Mouse (Mus musculus) liver (tissue): ENCODE data around the gene Dus2.
"Not testable (repeated sequence)": the region's sequence is repeated elsewhere in the genome, so short reads cannot be mapped to it uniquely, and the experiment has no call there.

Experiments used
- DNase-seq: peaks from one replicate; pipeline ENCODE4 v3.0.0-alpha.2; 2020; ENCODE audit warnings: mixed read lengths

The Dus2 gene

DNA sequence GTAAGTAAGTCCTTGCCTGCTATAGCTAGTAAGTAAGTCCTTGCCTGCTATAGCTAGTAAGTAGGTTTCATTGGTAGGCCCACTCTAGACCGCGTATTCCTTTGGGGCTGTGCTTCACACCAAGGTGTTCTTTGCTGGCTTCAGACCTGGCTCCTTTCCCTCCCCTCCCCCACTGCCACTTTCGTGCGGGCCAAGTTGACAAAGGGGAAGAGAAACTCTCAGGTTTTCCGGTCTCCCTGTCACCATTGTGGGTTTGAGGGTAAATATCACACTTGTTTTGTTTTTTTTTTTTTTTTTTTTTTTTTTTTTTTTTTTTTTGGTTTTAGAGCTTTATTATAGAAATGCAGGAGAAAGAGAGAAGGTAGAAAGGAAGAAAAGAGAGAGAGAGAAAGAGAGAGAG, 1.4 kb downstream of the Dus2 start:
- DNase-seq = no peak

DNA sequence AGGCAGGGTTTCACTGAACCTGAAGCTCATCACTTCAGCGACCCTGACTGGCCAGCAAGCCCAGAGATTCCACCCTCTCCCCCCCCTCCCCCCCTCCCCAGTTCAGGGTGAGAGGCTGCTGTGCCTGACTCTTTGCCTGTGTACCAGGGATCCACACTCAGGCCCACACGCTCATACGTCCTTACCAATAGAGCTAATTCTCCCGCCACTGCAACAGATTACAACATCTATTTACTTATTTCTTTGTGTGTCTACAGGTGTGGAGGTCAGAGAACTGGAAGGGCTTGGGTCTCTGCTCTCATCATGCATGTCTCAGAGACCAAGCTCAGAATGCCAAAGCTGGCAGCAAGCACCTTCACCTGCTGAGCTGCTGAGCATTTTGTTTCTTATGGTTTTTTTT, 2.1 kb downstream of the Dus2 start:
- DNase-seq = no peak

DNA sequence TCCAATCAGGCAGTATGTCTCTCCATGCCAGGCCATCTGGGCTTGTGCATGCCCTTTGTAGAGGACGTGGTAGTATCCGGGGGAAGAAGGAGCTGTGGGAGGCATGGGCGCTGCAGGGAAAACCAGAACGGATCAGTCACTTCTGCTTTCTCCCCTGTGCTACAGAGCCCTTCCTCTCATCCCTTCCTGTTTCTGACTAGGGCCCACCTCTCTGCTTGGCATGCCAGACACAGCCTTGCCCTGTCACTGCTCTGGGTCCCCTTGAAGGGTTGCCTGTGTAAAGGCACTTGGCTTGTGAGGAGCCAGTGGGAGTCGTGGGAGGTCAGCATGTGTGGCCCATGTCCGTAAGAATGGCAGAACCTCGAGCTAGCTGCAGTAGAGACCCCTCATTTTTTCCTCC, 5.2 kb downstream of the Dus2 start:
- no peak for DNase-seq

DNA sequence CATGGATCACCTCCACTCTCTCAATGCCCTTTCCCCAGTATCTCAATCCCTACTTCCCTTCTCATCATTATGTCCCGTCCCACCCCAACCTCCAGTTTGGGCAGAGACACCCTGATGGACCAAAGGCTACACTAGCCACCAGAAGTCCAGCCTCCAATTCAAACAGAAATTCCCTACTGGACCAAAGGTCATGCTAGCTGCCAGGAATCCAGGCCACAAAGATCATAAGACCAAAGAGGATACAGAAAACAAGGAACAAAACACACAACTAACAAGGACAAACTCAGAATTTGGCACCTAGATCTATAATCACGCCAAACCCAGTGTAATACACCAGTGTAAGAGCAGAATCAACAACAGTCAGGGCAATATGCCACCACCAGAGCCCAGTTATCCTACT, 7.8 kb downstream of the Dus2 start:
- DNase-seq = no peak

DNA sequence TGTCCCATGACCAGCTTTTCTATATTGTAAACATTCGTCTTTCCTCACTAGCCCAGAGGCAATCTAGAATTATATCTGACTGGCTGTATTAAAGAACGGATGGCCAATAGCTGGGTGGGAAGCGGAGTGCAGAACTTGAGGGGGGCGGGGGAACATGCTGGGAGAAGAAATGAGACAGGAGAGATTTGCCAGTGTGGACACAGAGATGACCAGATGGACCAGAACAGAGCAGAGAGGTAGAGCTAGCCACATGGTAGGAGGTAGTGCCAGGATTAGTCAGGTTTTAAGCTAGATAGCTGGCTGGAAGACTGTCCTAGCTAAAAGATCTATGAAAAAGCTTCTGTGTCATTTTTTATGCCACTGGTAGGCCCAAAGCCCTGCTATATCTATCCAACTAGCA, 10.8 kb downstream of the Dus2 start:
- DNase-seq = no peak

DNA sequence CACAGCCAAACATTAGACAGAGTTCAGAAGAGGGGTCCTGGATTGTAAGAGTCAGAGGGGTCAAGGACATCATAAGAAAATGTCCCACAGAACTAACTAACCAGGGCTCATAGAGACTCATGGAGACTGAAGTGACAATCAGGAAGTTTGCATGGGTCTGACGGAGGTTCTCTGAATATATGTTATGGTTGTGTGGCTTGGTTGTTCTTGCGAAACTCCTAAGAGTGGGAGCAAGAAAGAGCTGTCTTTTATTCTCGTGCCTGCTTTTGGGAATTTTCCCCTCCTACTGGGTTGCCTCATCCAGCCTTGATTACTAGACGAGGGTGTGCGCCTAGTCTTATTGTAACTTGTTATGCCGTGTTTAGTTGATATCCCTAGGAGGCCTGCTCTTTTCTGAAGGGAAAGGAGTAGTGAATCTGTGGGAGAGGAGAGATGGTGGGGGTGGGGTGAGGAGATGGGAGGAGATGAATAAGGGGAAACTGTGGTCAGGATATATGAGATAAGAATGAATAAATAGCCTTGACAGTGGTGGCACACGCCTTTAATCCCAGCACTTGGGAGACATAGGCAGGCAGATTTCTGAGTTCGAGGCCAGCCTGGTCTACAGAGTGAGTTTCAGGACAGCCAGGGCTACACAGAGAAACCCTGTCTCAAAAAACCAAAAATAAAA, 13.5 kb downstream of the Dus2 start:
- DNase-seq = no peak

DNA sequence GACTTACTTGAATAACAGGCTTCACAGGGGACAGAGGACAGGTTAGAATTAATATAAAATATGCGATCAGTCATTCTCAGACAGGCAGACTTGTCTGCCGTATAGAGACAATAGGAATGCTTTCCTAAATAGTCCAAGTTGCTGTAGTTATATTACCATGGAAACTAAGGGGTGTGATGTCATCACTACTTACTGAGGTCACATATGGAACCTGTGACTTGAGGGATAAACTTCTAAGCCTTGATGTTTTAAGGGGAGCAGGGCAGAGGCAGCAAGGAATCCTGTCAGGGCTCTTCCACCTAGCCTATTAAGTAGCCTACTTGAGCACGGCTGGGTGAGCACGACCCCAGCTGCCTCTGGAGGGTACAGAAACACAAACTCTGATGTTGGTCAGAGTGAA, 14.7 kb downstream of the Dus2 start, which contains the start of gene Dpep2nb:
Gene Dpep2nb (minus strand): TSS at position 101 of the 400 bp plus-strand sequence.
- no peak for DNase-seq

DNA sequence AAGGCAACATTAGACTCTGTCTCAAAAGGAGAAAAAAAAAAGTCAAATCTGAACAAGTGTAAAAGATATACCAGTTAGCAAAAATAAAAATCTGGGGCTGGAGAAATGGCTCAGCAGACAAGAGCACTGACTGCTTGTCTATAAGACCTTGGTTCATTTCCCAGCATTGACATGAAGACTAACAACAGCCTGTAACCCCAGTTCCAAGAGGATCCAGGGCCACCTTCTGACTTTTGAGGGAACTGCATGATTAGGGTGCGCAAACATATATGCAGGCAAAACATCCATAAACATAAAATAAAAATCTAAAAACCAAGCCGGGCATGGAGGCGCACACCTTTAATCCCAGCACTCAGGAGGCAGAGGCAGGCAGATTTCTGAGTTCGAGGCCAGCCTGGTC, 15.3 kb downstream of the Dus2 start:
- no peak for DNase-seq

DNA sequence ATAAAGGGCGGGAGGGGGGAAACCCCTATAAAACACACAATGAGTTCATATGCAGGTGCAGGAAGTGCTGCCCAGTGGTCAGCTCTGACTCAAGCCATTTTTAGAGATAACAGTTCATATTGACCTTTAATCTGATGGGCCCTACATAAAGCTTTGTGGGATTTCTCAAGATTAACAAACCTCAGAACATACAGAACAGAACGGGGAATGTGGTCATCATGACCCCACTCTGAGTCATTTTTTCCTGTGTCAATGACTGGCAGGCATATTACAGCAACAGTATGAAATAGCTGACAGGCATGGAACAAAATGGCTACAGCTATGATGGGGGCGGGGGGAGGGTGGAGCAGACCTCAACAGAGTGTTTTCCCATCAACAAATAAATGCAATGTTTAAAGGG, 16.0 kb downstream of the Dus2 start:
- DNase-seq = no peak

DNA sequence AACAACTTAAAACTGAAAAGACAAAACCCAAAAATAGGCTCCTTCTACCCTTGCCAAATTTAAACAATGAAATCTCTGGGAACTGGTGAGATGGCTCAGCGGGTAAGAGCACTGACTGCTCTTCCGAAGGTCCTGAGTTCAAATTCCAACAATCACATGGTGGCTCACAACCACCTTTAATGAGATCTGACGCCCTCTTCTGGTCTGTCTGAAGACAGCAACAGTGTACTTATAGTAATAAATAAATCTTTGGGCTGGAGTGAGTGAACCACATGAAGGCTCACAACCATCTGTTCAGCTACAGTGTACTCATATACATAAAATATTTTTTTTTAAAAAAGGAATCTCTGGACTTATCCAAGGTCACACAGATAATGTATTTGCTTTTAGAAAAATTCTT, 16.8 kb downstream of the Dus2 start:
- not testable (repeated sequence) for DNase-seq

DNA sequence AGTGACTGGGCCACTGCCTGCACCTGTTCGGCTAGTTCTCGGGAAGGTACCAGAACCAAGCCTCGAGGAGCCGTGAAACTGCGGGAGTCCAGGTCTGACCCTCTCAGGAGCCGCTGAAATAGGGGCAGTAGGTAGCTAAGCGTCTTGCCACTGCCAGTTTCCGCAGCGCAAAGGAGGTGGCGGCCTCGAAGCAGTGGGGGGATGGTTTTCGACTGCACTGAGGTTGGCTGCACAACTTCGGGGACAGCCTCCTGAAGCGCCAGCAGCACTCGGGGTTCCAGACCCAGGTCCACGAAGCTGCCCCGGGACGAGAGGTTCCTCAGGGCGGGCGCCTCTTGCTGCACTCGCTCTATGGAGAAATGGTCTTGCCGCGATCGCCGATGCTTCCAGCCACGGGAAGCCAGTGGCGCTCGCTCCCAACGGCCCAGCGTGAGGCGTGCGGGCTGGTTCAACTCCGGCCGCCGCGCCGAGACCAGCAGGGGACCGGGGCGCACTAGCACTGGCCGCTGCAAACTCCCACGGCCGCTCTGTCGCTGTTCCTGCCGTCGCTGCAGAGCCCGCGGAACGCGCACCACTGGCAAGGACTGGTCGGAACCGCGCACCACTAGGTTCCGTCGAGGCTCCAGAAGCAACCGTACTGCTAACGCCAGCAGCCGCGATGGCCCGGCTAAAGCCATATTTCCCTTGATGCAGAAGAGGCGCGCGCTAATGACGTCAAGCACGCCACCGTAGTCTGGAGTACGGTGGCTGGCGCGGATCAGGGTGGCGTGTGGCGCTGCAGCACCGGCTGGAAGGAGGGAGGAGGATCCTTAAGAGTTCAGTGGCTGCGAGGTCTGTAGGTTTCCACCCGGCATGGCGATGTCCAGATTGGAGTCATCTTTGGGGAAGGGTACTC, 19.9 kb downstream of the Dus2 start:
- peak; percentile 91 for DNase-seq

DNA sequence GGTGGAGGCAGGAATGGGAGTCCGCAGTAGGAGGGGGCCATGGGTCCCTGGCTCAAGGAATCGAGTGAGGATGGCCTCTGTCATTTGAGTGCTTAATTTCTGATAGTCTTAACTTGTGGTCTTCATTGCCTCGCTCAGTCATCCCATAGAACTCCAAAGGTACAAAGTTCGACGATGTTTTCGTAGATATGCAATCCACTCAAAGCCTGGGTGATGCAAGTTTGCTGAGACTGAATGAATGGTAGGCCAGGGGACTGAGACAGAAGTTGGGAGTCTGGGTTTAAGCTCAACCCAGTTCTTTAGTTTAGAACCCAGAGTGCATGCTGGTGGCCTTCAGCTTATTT, 20.5 kb downstream of the Dus2 start, which contains the start of gene Ddx28:
Gene Ddx28 (minus strand): TSS at position 240 of the 344 bp plus-strand sequence.
- DNase-seq = no peak

DNA sequence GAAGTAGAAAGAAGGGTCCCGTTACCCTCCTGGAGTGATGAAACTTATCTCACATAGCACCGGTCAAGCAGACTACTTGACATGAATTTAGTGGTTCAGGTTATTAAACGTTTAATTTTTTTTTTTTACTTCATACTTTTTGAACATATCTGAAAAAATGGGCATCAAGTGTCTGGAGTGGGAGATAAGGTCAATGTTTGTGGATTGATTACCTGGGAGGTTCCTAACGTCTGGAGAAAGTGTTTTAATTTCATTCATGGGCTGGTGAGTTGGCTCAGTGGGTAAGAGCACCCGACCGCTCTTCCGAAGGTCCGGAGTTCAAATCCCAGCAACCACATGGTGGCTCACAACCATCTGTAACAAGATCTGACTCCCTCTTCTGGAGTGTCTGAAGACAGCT, 21.1 kb downstream of the Dus2 start:
- DNase-seq = not testable (repeated sequence)

DNA sequence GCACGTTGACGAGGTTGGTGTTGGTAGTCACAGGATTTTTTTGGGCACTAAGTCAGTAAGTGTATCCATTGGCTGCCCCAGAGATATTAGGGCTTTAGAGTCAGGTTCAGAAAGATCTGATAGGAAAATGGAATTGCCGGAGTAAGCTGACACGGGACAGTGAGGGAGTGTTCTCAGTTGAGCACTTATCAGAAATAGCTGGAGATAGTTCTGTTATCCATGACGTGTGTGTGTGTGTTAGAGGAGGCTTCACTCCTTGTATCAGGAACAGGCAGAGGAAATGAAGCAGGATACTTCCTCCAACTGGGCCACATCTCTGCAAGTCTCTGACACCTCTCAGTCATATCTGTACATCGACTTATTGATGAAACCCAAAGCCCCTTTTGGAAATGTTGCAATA, 25.1 kb downstream of the Dus2 start:
- DNase-seq = no peak

DNA sequence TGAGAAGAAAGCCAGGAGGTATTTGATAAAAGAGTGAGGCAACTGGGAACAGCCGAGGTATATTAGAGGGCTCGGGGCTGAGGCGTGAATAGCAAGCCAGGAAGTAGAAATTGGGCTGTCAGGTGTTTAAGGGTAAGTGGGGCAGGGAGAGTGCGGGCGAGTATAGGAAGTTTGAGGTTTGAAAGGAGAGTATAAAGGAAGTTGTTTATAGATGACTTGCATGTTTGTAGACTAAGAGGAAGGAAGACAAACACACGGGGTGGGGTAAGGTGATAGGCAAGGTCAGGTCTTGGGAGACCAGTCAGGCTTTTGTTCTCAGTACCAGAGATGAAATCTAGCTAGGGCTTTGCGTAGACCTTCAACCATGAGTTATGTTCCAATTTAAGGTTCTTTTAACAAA, 26.0 kb downstream of the Dus2 start:
- no peak for DNase-seq

DNA sequence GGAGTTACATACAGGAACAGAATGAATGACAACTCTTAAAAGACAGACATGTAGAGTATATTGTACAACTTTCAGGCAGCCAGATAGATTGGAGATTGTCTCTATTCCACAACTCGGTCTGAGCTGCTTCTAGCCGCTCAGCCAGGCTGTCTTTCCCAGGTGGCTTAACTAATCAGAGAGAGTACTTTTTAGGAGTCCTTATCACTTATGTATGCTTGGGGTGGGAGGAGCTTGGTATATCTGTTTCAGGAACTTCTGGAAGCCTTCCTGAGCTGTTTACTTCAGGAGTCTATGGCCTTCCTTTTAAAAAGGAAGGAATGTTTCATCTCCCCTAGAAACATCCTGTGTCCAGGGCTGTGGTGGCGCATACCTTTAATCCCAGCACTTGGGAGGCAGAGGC, 26.9 kb downstream of the Dus2 start:
- DNase-seq = no peak

DNA sequence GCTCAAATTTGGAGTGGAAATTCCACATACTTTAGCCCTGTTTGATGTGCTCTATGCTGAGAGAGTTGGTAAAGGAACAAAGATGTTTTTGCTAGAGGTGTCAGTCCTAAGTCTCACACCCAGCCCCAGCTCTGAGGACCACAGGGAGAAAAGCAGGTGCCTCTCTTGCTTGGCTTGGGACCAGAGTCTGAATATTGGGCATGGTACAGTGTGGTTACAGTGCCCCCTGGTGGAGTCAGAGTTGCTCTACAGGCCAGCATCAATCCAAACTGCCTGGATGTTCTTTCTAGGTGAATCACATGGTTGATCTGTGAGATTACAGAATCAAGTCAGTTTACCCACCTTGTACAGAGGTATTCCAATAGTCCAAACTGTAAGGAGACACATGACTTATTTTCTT, 31.3 kb downstream of the Dus2 start:
- peak; percentile 78 for DNase-seq

DNA sequence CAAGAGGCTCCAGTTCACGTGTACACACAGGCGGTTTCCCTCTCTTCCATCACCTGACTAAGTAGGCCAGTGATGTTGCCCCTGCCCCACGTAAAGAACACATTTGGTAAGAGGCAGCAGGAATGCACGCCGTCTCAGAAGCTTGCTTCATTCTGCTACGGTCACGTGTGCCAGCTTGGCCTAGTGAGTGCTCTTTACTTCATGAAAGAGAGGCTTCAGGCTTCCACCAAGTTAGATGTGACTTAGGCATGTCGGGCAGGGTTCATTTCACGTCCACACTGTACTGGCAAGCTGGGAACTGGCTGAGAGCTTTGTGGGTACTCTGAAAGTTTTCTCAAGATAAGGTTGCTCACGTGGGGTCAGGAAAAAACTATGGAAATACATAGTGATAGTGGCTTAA, 47.6 kb downstream of the Dus2 start:
- DNase-seq = no peak

DNA sequence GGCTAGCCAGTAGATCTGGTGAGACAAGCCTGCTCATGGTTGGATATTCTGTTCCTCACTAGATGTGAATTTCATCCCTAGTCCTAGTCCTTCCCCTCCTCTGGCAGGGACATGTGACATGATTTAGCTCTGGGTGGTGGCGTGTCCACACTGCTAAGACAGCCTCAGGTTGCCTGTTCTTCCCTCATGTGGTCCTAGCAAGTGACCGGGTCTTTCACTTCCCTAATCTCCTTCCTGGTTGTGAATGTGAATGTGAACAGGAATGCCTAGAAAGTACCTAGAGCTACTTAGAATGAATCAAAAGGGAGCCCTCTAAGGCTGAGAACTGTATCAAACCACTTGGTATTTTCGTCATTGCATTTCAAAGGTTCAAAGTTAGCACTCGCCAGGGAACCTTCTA, 48.5 kb downstream of the Dus2 start:
- DNase-seq = no peak

DNA sequence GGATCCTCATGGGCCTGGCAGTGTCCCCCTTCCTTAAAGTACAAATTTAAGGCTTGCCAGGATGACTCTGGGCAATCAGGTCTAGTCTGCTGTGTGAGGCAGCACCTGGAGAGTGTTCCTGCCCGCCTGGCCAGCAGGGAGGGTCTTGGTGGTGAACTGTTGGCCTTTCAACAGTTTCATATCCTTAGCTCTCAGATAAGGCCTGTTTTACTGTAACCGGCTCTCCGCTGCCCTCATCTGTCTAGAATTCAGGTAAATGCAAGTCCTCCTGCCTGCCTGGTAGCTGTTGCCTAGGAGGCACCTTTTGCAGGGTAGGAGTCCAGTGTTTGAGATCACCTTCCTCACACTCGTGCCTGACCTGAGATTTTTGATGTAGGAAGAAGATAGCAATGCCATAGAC, 49.1 kb downstream of the Dus2 start:
- no peak for DNase-seq

DNA sequence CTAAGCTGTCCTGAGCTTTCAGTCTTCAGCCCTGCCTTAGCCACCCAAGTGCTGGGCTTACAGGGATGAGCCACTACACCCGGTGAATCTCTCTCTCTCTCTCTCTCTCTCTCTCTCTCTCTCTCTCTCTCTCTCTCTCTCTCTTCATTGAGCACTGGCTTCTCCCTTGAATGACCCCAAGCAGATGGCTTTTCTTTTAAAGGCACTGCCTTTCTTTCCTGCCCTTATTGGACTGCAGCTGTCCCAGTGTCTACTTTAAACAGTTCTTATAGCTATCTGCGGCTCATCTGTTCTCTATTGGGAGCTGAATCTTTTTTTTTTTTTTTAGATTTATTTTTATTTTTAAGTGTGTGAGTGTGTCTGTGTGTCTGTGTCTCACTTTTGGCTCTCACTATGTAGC, 51.9 kb downstream of the Dus2 start:
- DNase-seq = no peak

DNA sequence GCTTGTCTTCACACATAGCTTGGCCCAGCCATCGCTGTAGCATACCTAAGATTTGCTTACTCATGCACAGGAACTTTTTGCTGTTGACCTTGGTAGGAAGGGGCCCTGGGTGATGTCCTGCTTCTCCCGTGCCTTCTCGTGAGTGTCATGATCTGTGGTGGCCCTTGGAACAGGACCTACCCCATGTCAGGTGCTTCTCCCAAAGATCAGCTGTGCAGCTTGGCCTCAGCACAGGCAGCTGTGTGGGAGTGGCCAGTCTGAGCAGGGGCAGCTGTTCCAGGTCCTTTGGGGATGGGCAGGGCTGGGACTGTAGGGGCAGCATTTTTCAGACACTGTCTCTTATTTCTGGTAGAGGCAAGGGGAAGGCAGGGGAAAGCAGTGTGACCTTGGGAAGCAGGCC, 53.0 kb downstream of the Dus2 start:
- peak; percentile 29 for DNase-seq

DNA sequence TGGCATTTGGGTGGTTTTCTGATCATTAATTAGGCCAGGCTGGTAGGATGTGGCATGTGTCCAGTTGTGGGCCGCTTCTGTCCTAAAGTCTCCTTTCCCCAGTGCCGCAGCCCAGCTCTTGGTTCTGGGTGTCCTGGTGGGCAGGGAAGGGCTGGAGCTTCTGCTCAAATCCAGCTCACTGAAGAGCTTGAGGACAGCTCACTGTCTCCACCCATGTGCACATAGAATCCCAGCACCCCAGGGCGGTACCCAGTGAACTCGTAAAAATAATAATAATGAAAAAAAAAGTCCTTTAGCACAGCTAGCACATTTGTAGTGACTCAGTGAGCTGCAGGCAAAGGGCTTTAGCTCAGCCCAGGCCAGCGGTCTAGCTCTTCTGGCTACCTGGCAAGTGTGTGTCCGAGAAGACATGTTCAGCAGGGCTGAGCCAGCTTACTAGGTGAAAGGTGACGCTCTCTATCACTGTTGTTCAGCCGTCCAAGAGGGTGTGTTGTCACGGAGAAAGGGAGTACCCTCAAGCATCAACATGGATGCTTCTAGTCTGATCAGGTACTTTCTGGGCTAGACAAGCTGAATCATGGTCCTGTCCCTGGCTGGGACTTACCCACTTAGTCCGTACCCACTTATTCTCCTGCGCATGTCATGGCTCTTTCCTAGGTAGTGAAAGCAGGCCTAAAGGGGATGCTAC, 55.9 kb downstream of the Dus2 start:
- DNase-seq = peak; percentile 65
